Mouse (Mus musculus): Measurements from ENCODE around the gene Anapc2. TPM values are rescaled to one million over a fixed set of nuclear protein-coding genes. Genes with fewer than 3 reads are reported as not detected.

Anapc2 gene
- polyA plus RNA-seq, 1 experiment from 2014 or later: 40.5 TPM

DNA sequence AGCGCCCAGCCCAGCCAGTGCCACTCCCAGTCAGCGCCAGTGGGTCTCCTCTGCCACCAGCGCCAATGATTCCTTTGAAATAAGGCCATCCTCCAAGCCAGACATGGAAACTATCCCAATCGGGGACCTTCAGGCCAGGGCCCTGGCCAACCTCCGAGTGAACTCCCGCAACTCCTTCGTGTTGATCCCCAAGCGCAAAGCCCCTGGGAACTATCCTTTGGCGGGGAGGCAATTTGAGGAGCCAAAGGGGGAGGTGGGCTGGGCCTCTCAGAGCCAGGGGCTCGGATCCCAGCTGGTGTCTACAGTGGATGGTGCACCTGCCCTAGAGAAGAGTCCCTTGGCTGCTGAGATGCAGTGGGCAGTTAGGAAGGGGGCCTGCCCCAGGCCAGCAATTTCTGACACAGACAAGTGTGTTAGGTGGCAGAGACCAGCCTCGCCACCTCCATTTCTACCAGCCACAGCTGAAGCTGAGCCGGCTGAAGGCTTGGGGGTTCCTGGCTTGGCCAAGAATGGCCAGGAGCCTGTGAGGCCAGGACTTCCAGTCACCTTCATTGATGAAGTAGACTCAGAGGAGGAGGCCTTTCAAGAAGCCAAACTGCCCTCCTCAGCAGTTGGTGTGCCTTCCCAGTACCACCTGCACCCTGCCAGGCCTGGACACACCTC, 8.5 kb upstream of the Anapc2 start:
- Histone ChIP-seq H3K4me1 (ENCODE audit: control insufficient read depth, low read depth, low read length) (peaks cover 56% of the 10 kb centered on the region), H3K4me3 (ENCODE audit: low read depth, low read length) (peak overlapping the region; percentile 89), H3K27ac (ENCODE audit: low read length) (no peak overlapping the region), H3K4me2 (ENCODE audit: low read depth, low read length) (peak overlapping the region; percentile 100), H3K9me3 (replicated peaks; ENCODE audit: control insufficient read depth, low read length) (no peaks in the 10 kb centered on the region), H3K9ac (ENCODE audit: low read depth, low read length) (peak overlapping the region; percentile 81), H3K27me3 (ENCODE audit: control insufficient read depth, insufficient read depth, low read depth, low read length) (no peaks in the 10 kb centered on the region), H3K36me3 (ENCODE audit: control insufficient read depth, insufficient read depth) (no peaks in the 10 kb centered on the region)
- WGBS (ENCODE audit: insufficient replicate concordance): 29% methylated on average over 12 of the region's 12 CpGs
- ATAC-seq (ENCODE audit: low read depth): no peak

- Histone ChIP-seq H3K4me2 (ENCODE audit: low read depth, low read length) (peak overlapping the region; percentile 24; the same call in 1 of the 2 replicates), H3K36me3 (ENCODE audit: control insufficient read depth, insufficient read depth) (no peaks in the 10 kb centered on the region; the same call in 1 of the 2 replicates), H3K27ac (ENCODE audit: low read length) (no peak overlapping the region), H3K27me3 (ENCODE audit: control insufficient read depth, insufficient read depth, low read depth, low read length) (no peaks in the 10 kb centered on the region), H3K9ac (ENCODE audit: low read depth, low read length) (0 out of 2 replicates have a peak overlapping the region, but pooled peaks have one; percentile 3), H3K4me3 (ENCODE audit: low read depth, low read length) (no peak overlapping the region), H3K4me1 (ENCODE audit: control insufficient read depth, low read depth, low read length) (peaks cover 56% of the 10 kb centered on the region), H3K9me3 (replicated peaks; ENCODE audit: control insufficient read depth, low read length) (no peaks in the 10 kb centered on the region)
- 62% methylated on average over 5 of the region's 5 CpGs for WGBS (ENCODE audit: insufficient replicate concordance)
- ATAC-seq (ENCODE audit: low read depth): no peak
These were observed 8.0 kb upstream of the Anapc2 start for GRCm38 (mm10) chr2:25264286-25264660.

GRCm38 (mm10) chr2:25264851-25265250, 7.4 kb upstream of the Anapc2 start:
- Histone ChIP-seq H3K4me1 (ENCODE audit: control insufficient read depth, low read depth, low read length) (peaks cover 56% of the 10 kb centered on the region), H3K27ac (ENCODE audit: low read length) (no peak overlapping the region), H3K36me3 (ENCODE audit: control insufficient read depth, insufficient read depth) (no peaks in the 10 kb centered on the region; the same call in 1 of the 2 replicates), H3K4me2 (ENCODE audit: low read depth, low read length) (peak overlapping the region; percentile 24; the same call in 1 of the 2 replicates), H3K9me3 (replicated peaks; ENCODE audit: control insufficient read depth, low read length) (no peaks in the 10 kb centered on the region), H3K27me3 (ENCODE audit: control insufficient read depth, insufficient read depth, low read depth, low read length) (no peaks in the 10 kb centered on the region), H3K4me3 (ENCODE audit: low read depth, low read length) (no peak overlapping the region), H3K9ac (ENCODE audit: low read depth, low read length) (no peak overlapping the region)
- WGBS (ENCODE audit: insufficient replicate concordance): 61% methylated on average over 3 of the region's 3 CpGs
- ATAC-seq (ENCODE audit: low read depth): no peak

- Histone ChIP-seq H3K9me3 (replicated peaks; ENCODE audit: control insufficient read depth, low read length) (no peaks in the 10 kb centered on the region), H3K4me1 (ENCODE audit: control insufficient read depth, low read depth, low read length) (peaks cover 63% of the 10 kb centered on the region), H3K27me3 (ENCODE audit: control insufficient read depth, insufficient read depth, low read depth, low read length) (no peaks in the 10 kb centered on the region), H3K27ac (ENCODE audit: low read length) (peak overlapping the region; percentile 25), H3K9ac (ENCODE audit: low read depth, low read length) (peak overlapping the region; percentile 37; the same call in 1 of the 2 replicates), H3K4me2 (ENCODE audit: low read depth, low read length) (peak overlapping the region; percentile 39), H3K36me3 (ENCODE audit: control insufficient read depth, insufficient read depth) (peaks cover 9% of the 10 kb centered on the region), H3K4me3 (ENCODE audit: low read depth, low read length) (peak overlapping the region; percentile 2; the same call in 1 of the 2 replicates)
- WGBS (ENCODE audit: insufficient replicate concordance): 39% methylated on average over 6 of the region's 6 CpGs
- no peak for ATAC-seq (ENCODE audit: low read depth)
These were observed 6.2 kb upstream of the Anapc2 start for GRCm38 (mm10) chr2:25265897-25266656.

DNA sequence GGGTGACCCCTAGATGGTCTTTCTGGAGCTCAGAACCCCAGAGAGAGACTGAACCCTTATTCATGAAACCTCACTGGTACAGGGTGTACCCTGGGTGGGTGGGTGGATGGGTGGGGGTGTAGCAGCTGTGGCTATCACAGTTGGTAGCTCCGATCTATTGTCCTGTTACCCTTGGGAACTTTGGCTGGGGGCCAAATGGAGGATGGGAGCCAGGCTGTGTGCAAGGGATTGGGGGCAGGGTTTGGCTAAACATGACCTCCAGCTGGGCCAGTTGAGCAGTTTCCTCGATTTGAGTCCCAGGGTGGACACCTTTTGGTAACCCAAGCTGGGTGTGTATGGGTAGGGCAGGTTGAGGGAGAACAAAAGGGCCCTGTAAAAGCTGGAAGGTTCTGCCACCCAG, 5.6 kb upstream of the Anapc2 start:
- Histone ChIP-seq H3K9me3 (replicated peaks; ENCODE audit: control insufficient read depth, low read length) (no peaks in the 10 kb centered on the region), H3K4me2 (ENCODE audit: low read depth, low read length) (peak overlapping the region; percentile 39; the same call in 1 of the 2 replicates), H3K27me3 (ENCODE audit: control insufficient read depth, insufficient read depth, low read depth, low read length) (no peaks in the 10 kb centered on the region), H3K4me1 (ENCODE audit: control insufficient read depth, low read depth, low read length) (peaks cover 68% of the 10 kb centered on the region), H3K27ac (ENCODE audit: low read length) (peak overlapping the region; percentile 8), H3K9ac (ENCODE audit: low read depth, low read length) (no peak overlapping the region), H3K4me3 (ENCODE audit: low read depth, low read length) (no peak overlapping the region), H3K36me3 (ENCODE audit: control insufficient read depth, insufficient read depth) (peaks cover 9% of the 10 kb centered on the region)
- ATAC-seq (ENCODE audit: low read depth): no peak
- WGBS (ENCODE audit: insufficient replicate concordance): 50% methylated on average over 2 of the region's 2 CpGs

DNA sequence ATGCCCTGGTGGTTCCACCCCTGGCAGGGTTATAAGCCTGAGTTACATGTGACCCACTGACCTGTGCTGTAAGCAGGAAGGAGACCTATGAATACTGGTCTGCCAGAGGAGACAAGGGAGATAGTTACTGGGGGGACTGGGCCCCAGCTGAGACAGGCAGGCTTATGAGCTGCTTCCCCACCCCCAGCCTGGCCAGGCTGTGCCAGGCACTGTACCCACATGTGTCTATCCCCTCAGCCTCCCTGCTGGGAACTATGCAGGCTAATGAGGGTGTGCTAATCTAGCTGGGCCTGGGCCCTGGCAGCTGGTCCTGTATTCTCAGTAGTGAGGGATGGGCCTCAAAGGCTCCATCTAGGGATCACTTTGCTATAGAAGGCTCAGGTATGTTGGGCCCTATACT, 5.0 kb upstream of the Anapc2 start:
- no peaks in the 10 kb centered on the region for H3K9me3 ChIP-seq (replicated peaks; ENCODE audit: control insufficient read depth, low read length)
- H3K27ac ChIP-seq (ENCODE audit: low read length): peak overlapping the region; percentile 8
- no peak overlapping the region for H3K9ac ChIP-seq (ENCODE audit: low read depth, low read length)
- no peak overlapping the region for H3K4me2 ChIP-seq (ENCODE audit: low read depth, low read length)
- H3K27me3 ChIP-seq (ENCODE audit: control insufficient read depth, insufficient read depth, low read depth, low read length): no peaks in the 10 kb centered on the region
- peaks cover 64% of the 10 kb centered on the region for H3K4me1 ChIP-seq (ENCODE audit: control insufficient read depth, low read depth, low read length)
- H3K36me3 ChIP-seq (ENCODE audit: control insufficient read depth, insufficient read depth): peaks cover 9% of the 10 kb centered on the region
- ATAC-seq (ENCODE audit: low read depth): no peak
- no peak overlapping the region for H3K4me3 ChIP-seq (ENCODE audit: low read depth, low read length)

- Histone ChIP-seq H3K4me1 (ENCODE audit: control insufficient read depth, low read depth, low read length) (peaks cover 65% of the 10 kb centered on the region), H3K27me3 (ENCODE audit: control insufficient read depth, insufficient read depth, low read depth, low read length) (no peaks in the 10 kb centered on the region), H3K9ac (ENCODE audit: low read depth, low read length) (no peak overlapping the region), H3K4me2 (ENCODE audit: low read depth, low read length) (no peak overlapping the region), H3K4me3 (ENCODE audit: low read depth, low read length) (no peak overlapping the region), H3K9me3 (replicated peaks; ENCODE audit: control insufficient read depth, low read length) (no peaks in the 10 kb centered on the region), H3K27ac (ENCODE audit: low read length) (no peak overlapping the region; the same call in 1 of the 2 replicates), H3K36me3 (ENCODE audit: control insufficient read depth, insufficient read depth) (peaks cover 9% of the 10 kb centered on the region)
- no peak for ATAC-seq (ENCODE audit: low read depth)
- 69% methylated on average over 4 of the region's 4 CpGs for WGBS (ENCODE audit: insufficient replicate concordance)
These were observed 4.5 kb upstream of the Anapc2 start for GRCm38 (mm10) chr2:25267746-25268309.

DNA sequence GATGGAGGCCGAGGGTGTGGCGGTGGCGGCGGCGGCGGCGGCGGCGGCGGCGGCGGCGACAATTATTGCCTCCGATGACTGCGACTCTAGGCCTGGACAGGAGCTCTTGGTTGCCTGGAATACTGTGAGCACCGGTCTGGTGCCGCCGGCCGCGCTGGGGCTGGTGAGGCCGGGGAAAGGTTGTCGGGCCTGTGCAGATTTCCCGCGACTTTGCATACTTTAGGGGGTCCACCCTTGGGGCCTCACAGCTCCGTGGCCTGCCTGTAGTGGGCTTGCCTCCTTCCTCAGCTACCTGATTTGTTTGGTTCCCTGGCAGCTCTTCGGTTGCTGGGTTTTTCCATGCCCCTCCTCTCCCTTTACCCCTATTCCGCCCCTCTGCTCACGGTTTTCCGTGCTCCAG, 237 bp downstream of the Anapc2 start:
- Histone ChIP-seq H3K36me3 (ENCODE audit: control insufficient read depth, insufficient read depth) (peaks cover 22% of the 10 kb centered on the region), H3K4me1 (ENCODE audit: control insufficient read depth, low read depth, low read length) (peaks cover 29% of the 10 kb centered on the region), H3K4me3 (ENCODE audit: low read depth, low read length) (peak overlapping the region; percentile 96), H3K27ac (ENCODE audit: low read length) (peak overlapping the region; percentile 73), H3K27me3 (ENCODE audit: control insufficient read depth, insufficient read depth, low read depth, low read length) (no peaks in the 10 kb centered on the region), H3K9ac (ENCODE audit: low read depth, low read length) (peak overlapping the region; percentile 89), H3K9me3 (replicated peaks; ENCODE audit: control insufficient read depth, low read length) (no peaks in the 10 kb centered on the region), H3K4me2 (ENCODE audit: low read depth, low read length) (peak overlapping the region; percentile 82)
- under 1% methylated on average over 27 of the region's 29 CpGs for WGBS (ENCODE audit: insufficient replicate concordance)
- ATAC-seq (ENCODE audit: low read depth): peak; percentile 17; the same call in 1 of the 2 replicates

DNA sequence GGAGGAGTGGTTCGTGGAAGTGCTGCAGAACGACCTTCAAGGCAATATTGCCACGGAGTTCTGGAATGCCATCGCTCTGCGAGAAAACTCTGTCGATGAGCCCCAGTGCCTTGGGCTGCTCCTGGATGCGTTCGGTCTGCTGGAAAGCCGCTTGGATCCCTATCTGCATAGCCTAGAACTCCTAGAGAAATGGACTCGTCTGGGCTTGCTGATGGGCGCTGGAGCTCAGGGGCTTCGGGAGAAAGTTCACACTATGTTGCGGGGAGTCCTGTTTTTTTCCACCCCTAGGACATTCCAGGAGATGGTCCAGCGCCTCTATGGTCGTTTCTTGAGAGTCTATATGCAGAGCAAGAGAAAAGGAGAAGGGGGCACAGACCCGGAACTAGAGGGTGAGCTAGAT, 732 bp downstream of the Anapc2 start:
- peak overlapping the region; percentile 89 for H3K9ac ChIP-seq (ENCODE audit: low read depth, low read length)
- H3K27ac ChIP-seq (ENCODE audit: low read length): peak overlapping the region; percentile 73
- peaks cover 24% of the 10 kb centered on the region for H3K4me1 ChIP-seq (ENCODE audit: control insufficient read depth, low read depth, low read length)
- peaks cover 27% of the 10 kb centered on the region for H3K36me3 ChIP-seq (ENCODE audit: control insufficient read depth, insufficient read depth)
- ATAC-seq (ENCODE audit: low read depth): no peak
- 27% methylated on average over 16 of the region's 16 CpGs for WGBS (ENCODE audit: insufficient replicate concordance)
- H3K9me3 ChIP-seq (replicated peaks; ENCODE audit: control insufficient read depth, low read length): no peaks in the 10 kb centered on the region
- peak overlapping the region; percentile 96 for H3K4me3 ChIP-seq (ENCODE audit: low read depth, low read length)
- no peaks in the 10 kb centered on the region for H3K27me3 ChIP-seq (ENCODE audit: control insufficient read depth, insufficient read depth, low read depth, low read length)
- H3K4me2 ChIP-seq (ENCODE audit: low read depth, low read length): peak overlapping the region; percentile 82

Measured in liver, embryonic 16.5 days (tissue).